Mouse (Mus musculus): ENCODE data around the gene Btn1a1. TPM values are rescaled to one million over a fixed set of nuclear protein-coding genes. Genes with fewer than 3 reads are reported as not detected.

Gene Btn1a1
- polyA plus RNA-seq, 1 experiment from 2014 or later, result not detected

DNA sequence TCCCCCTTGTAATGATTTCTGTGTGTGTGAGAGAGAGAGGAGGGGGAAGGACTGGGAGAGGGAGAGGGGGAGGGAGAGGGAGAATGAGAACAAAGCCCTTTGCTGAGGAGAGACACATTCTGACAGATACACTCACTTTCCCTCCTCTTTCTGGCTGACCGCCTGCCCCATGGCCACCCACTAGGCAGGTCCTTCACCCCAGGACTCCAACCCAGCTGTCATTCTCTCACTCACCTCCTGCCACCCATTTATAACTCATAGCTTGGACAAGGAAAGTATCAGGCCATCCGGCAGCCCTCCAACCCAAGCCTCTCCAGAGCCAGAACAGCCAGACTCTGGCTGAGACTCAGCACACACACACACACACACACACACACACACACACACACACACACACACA is 10.0 kb upstream of the Btn1a1 start:
- no peak overlapping the region for H3K9ac ChIP-seq
- H3K4me2 ChIP-seq (replicated peaks), result no peak overlapping the region
- no peak overlapping the region for H3K27ac ChIP-seq
- no peak for ATAC-seq (ENCODE audit: low FRiP score, low read depth)
- H3K9me3 ChIP-seq, result no peaks in the 10 kb centered on the region
- WGBS, result 12% methylated on average over 1 of the region's 2 CpGs
- no peaks in the 10 kb centered on the region for H3K27me3 ChIP-seq (replicated peaks)
- no peaks in the 10 kb centered on the region for H3K4me1 ChIP-seq
- H3K36me3 ChIP-seq, result no peaks in the 10 kb centered on the region
- H3K4me3 ChIP-seq, result no peak overlapping the region

DNA sequence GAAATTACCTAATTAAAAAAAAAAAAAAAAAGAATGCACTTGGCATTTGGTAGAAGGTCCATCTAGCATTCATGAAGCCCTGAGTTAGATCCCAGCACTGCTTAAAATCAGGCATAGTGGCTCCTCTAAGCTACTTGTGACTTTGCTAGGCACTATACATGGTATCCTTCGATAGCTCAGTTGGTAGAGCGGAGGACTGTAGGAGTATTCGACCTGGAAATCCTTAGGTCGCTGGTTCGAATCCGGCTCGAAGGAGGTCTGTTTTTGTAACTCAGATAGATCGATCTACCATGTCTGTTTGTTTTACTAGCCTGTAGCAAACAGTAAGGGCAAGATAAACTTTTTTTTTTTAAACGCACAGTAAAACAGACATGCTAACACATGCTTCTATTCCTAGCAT is 1.2 kb upstream of the Btn1a1 start:
- Histone ChIP-seq H3K4me1 (peaks cover 16% of the 10 kb centered on the region), H3K36me3 (no peaks in the 10 kb centered on the region), H3K27ac (no peak overlapping the region), H3K4me3 (no peak overlapping the region), H3K4me2 (replicated peaks) (no peak overlapping the region), H3K9me3 (no peaks in the 10 kb centered on the region), H3K9ac (no peak overlapping the region), H3K27me3 (replicated peaks) (0 out of 2 replicates have a peak, but pooled peaks cover 6% of the 10 kb centered on the region)
- WGBS, result under 1% methylated on average over 9 of the region's 9 CpGs
- peak; percentile 22; the same call in 1 of the 2 replicates for ATAC-seq (ENCODE audit: low FRiP score, low read depth)

DNA sequence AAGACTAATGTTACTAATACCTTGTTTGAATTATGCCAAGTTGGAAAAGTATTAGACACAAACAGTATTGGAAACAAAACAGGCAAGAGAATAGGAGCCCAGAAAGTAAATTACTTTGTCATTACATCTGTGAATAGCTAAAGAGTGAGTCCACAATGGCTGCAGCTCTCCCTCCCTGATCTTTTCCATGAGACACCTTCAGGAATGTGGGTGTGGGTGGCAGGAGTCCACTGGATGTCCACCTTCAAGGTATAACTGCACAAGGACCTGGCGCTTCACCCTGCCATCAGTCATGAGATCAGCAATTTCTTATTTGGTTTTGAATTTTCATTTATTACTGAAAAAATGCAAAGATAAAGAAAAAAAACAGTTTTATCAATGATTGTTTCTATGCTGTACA is 605 bp upstream of the Btn1a1 start:
- Histone ChIP-seq H3K4me3 (no peak overlapping the region), H3K27me3 (replicated peaks) (0 out of 2 replicates have a peak, but pooled peaks cover 6% of the 10 kb centered on the region), H3K9ac (no peak overlapping the region), H3K36me3 (no peaks in the 10 kb centered on the region), H3K4me2 (replicated peaks) (peak overlapping the region; percentile 78; the same call in 1 of the 2 replicates), H3K4me1 (peaks cover 16% of the 10 kb centered on the region), H3K9me3 (no peaks in the 10 kb centered on the region), H3K27ac (no peak overlapping the region)
- WGBS, result 62% methylated on average over 1 of the region's 1 CpGs
- ATAC-seq (ENCODE audit: low FRiP score, low read depth), result no peak

DNA sequence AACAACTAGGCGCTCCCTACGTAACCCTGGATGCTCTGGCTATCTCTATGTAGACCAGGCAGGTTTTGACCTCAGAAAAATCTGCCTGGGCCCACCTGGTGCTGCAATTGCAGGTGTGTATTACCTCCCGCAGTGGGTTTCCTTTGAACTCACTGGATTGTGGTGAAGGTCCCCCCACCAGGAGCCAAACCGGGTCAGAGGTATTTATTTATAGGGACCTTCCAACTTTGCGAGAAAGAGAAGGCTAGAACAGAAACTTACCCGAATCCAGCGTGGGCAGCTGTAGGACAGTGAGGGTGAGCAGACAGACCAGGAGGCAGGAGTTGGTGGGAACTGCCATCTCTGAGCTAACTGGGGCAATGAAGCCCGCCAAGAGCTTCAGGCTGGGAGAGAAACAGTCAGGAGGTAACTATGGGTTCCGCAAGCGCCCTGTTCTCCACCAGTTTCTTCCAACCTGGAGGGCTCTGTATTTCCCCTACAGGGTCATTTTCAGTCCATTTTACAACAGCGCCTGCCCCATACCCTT is 797 bp downstream of the Btn1a1 start:
- Histone ChIP-seq H3K9me3 (no peaks in the 10 kb centered on the region), H3K4me3 (peak overlapping the region; percentile 58), H3K36me3 (no peaks in the 10 kb centered on the region), H3K4me1 (peaks cover 16% of the 10 kb centered on the region), H3K27ac (no peak overlapping the region), H3K27me3 (replicated peaks) (0 out of 2 replicates have a peak, but pooled peaks cover 6% of the 10 kb centered on the region), H3K4me2 (replicated peaks) (peak overlapping the region; percentile 78), H3K9ac (peak overlapping the region; percentile 26)
- no peak for ATAC-seq (ENCODE audit: low FRiP score, low read depth)
- 1% methylated on average over 11 of the region's 11 CpGs for WGBS

DNA sequence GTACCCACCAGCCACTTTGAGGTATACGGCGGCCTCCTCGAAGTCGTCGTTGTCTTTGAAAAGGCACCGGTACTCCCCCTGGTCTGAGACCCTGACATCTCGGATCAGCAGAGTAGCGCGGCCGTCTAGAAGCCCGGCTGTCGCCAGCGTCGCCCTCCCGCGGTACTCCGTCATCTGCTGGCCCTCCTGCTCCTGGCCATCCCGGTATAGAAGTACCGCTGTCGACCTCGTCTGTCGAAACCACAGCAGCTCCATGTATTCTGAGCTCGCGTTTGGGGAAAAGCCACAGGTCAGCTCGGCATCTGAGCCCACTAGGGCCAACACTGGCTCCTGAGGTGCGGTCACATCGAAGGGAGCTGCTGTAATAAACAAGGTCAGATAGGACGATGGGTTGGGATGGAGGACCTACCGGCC is 1.5 kb downstream of the Btn1a1 start:
- no peaks in the 10 kb centered on the region for H3K9me3 ChIP-seq
- no peaks in the 10 kb centered on the region for H3K36me3 ChIP-seq

DNA sequence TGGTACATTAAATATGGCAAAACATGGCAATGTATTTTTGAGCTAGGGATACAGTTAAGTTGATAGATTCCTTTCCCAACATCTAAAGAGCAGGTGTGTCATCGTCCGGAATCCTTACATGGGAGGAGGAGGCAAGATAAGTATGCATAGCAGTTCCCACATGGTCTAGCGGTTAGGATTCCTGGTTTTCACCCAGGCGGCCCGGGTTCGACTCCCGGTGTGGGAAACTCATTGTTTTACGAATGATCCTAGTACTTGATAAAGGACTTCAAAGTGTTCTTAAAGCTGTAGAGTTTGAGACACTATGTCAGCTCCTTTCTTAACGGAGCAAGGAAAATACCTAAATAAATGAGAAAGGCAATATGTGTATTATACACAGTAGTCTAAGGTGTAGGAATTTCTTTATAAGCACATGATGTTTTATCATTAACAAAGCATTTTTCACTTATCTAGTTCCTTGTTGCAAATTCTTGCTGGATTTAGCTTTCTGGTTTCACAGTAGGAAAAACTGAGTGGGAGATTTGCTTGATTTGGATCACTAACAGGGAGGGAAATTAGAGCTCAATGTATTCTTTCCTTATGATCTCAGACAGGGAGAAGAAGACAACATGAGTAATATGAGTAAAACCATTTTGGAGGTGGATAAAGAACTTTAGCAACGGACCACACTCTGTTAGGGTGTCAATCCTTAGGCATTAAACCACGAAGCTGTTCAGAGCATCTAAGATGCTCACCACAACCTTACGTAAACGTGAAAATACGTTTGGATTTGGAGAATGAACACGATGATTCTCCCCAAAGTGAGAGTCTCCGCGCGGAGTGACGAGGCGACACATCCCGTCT is 2.1 kb downstream of the Btn1a1 start:
- peak overlapping the region; percentile 78 for H3K4me2 ChIP-seq (replicated peaks)
- H3K27ac ChIP-seq, result no peak overlapping the region
- H3K4me3 ChIP-seq, result peak overlapping the region; percentile 58
- ATAC-seq (ENCODE audit: low FRiP score, low read depth), result peak; percentile 26; the same call in 1 of the 2 replicates
- H3K36me3 ChIP-seq, result no peaks in the 10 kb centered on the region
- WGBS, result under 1% methylated on average over 21 of the region's 21 CpGs
- H3K4me1 ChIP-seq, result peaks cover 16% of the 10 kb centered on the region
- peak overlapping the region; percentile 48 for H3K9ac ChIP-seq
- peaks cover 6% of the 10 kb centered on the region; the same call in 1 of the 2 replicates for H3K27me3 ChIP-seq (replicated peaks)
- H3K9me3 ChIP-seq, result no peaks in the 10 kb centered on the region

More for the DNA sequence above, 1.5 kb downstream of the Btn1a1 start:
- under 1% methylated on average over 29 of the region's 29 CpGs for WGBS
- Histone ChIP-seq H3K4me3 (peak overlapping the region; percentile 58), H3K4me2 (replicated peaks) (peak overlapping the region; percentile 78), H3K4me1 (peaks cover 16% of the 10 kb centered on the region), H3K9ac (peak overlapping the region; percentile 48), H3K27ac (no peak overlapping the region), H3K27me3 (replicated peaks) (0 out of 2 replicates have a peak, but pooled peaks cover 6% of the 10 kb centered on the region)
- ATAC-seq (ENCODE audit: low FRiP score, low read depth), result peak; percentile 52

DNA sequence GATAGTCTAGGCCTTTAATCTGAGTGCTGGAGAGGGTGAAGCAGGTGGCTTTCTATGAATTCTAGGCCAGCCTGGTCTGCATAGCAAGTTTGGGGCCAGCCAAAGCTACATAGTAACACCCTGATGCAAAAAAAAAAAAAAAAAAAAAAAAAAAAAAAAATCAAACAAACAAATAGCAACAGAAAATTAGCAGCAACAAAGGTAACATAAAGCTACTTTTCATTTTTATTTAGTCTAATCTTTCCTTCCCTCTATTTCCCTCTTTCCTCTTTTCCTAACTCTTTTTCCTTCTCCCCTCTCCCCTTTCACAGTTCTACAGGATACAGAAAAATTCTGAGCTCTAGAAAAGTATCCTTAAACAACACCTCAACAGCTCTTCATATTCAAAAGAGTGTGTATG is 3.0 kb downstream of the Btn1a1 start:
- no peak overlapping the region for H3K4me3 ChIP-seq
- no peak overlapping the region for H3K4me2 ChIP-seq (replicated peaks)
- H3K4me1 ChIP-seq, result peaks cover 16% of the 10 kb centered on the region
- H3K9me3 ChIP-seq, result no peaks in the 10 kb centered on the region
- ATAC-seq (ENCODE audit: low FRiP score, low read depth), result no peak
- H3K27ac ChIP-seq, result no peak overlapping the region
- no peaks in the 10 kb centered on the region for H3K36me3 ChIP-seq
- peaks cover 6% of the 10 kb centered on the region; the same call in 1 of the 2 replicates for H3K27me3 ChIP-seq (replicated peaks)
- no peak overlapping the region for H3K9ac ChIP-seq

DNA sequence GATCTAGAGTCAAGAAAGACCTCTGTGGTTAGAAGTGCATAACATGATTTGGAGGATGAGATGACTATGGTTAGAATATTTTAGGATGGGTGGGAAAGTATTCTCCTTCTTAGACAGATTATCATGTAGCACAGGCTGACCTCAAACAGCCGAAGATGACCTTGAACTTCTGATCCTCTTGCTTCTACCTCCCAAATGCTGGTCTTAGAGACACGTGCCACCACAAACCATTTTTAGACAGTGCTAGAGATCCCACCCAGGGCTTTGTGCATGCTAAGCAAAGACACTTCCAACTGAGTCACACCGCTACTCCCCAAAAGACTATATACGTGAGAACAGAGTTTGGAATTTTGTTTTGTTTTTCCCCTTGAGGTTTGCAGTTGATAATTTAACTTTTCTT is 3.6 kb downstream of the Btn1a1 start:
- Histone ChIP-seq H3K9me3 (no peaks in the 10 kb centered on the region), H3K4me2 (replicated peaks) (no peak overlapping the region), H3K9ac (no peak overlapping the region), H3K36me3 (no peaks in the 10 kb centered on the region), H3K4me1 (peaks cover 16% of the 10 kb centered on the region), H3K4me3 (no peak overlapping the region), H3K27me3 (replicated peaks) (peaks cover 6% of the 10 kb centered on the region; the same call in 1 of the 2 replicates), H3K27ac (no peak overlapping the region)
- WGBS, result 84% methylated on average over 4 of the region's 4 CpGs
- no peak for ATAC-seq (ENCODE audit: low FRiP score, low read depth)

DNA sequence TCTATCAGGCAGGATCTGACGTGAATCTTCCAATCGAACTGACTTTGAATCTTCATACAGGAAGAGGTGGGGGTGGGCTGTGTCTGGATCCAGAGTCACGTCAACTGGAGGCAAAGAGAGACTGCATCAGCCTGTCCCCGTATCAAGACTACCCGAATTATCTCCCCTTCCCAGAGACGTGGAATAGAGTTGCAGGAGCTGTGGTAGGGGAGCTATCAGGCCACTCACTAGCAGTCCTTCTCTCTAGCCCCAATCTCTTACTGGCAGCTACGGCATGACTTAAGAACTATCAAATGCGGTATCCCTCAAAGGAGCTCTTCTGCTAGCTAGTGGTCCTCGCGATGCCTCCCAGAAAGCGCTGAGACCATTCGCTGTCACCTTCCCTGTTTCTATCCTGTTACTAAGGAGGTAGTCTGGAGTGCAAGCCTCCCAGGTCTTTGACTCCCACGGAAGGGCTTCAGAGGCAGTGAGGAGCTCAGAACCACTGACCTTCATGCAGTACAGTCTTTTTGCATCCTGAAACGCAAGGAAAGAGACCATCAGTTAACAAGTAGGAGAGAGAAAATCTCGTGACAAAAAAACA is 6.3 kb downstream of the Btn1a1 start:
- peak overlapping the region; percentile 13; the same call in 1 of the 2 replicates for H3K4me2 ChIP-seq (replicated peaks)

DNA sequence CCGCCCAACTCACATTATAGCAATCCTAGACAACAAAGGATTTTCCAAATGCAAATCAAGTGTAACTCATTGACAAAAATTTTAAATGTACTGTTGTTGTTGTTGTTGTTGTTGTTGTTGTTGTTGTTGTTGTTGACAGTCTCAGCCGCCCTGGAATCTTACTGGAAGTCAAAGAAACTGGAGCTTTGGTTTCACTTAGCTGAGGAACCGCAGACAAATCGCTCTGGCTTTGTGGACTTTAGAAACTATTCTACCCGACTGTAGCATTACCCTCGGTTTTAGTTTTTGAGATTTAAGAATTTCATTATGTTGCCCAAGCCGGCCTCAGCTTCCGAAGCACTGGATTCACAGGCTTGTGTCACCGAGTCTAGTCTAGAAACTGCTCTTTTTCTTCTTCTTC is 11.8 kb downstream of the Btn1a1 start:
- Histone ChIP-seq H3K4me1 (peaks cover under 1% of the 10 kb centered on the region; the same call in 1 of the 2 replicates), H3K27ac (no peak overlapping the region), H3K36me3 (no peaks in the 10 kb centered on the region), H3K4me3 (peak overlapping the region; percentile 53), H3K9me3 (no peaks in the 10 kb centered on the region), H3K27me3 (replicated peaks) (no peaks in the 10 kb centered on the region), H3K9ac (peak overlapping the region; percentile 53), H3K4me2 (replicated peaks) (peak overlapping the region; percentile 55)
- no peak for ATAC-seq (ENCODE audit: low FRiP score, low read depth)
- WGBS, result 1% methylated on average over 9 of the region's 9 CpGs

More for the DNA sequence above, 6.3 kb downstream of the Btn1a1 start:
- H3K27ac ChIP-seq, result no peak overlapping the region
- ATAC-seq (ENCODE audit: low FRiP score, low read depth), result no peak
- 20% methylated on average over 15 of the region's 15 CpGs for WGBS
- H3K4me3 ChIP-seq, result no peak overlapping the region
- no peaks in the 10 kb centered on the region for H3K36me3 ChIP-seq
- peaks cover under 1% of the 10 kb centered on the region; the same call in 1 of the 2 replicates for H3K4me1 ChIP-seq
- H3K27me3 ChIP-seq (replicated peaks), result peaks cover under 1% of the 10 kb centered on the region; the same call in 1 of the 2 replicates
- no peak overlapping the region for H3K9ac ChIP-seq
- H3K9me3 ChIP-seq, result no peaks in the 10 kb centered on the region

DNA sequence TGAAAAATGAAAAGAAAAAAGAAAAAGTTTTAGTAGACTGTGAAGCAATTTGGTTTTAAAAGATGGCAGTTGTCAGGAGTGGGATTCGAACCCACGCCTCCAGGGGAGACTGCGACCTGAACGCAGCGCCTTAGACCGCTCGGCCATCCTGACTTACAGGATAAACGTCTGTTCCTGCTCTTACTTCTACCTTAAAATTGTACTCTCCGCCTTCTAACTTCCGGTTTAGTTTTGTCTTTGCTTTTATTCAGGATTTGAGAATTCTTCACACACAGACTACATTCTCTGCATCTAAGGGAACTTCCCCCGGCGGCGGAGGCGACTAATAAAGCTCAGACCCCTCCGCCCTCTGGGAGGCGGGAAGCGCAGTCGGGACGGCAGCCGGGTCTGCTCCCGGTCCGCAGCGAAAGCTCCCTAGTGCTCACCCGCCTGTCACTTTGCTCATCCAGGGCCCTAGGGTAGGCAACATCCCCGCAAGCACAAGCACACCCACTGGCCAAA is 12.3 kb downstream of the Btn1a1 start:
- peak overlapping the region; percentile 53 for H3K4me3 ChIP-seq
- peak; percentile 81 for ATAC-seq (ENCODE audit: low FRiP score, low read depth)
- WGBS, result 1% methylated on average over 25 of the region's 25 CpGs
- H3K27ac ChIP-seq, result peak overlapping the region; percentile 33; the same call in 1 of the 2 replicates
- H3K9ac ChIP-seq, result peak overlapping the region; percentile 53
- no peaks in the 10 kb centered on the region for H3K9me3 ChIP-seq
- peak overlapping the region; percentile 55 for H3K4me2 ChIP-seq (replicated peaks)
- no peaks in the 10 kb centered on the region for H3K27me3 ChIP-seq (replicated peaks)
- peaks cover 3% of the 10 kb centered on the region; the same call in 1 of the 2 replicates for H3K4me1 ChIP-seq
- H3K36me3 ChIP-seq, result no peaks in the 10 kb centered on the region

DNA sequence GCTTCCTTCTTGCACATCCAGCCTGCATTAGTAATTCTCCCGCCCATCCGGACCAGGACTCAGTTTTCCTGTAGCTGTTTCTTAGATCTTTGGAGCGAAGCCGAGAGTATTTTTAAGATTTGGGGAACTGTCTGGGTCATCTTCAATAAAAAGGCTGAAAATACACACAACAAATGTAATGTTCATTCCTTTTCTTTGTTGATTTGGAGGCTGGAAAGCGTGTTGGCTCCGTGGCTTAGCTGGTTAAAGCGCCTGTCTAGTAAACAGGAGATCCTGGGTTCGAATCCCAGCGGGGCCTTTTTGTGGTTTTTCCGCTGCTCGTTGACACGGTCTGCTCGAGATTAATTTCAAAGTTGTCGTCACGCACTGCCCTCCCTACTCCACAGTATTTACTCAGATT is 15.3 kb downstream of the Btn1a1 start:
- H3K27me3 ChIP-seq (replicated peaks), result no peaks in the 10 kb centered on the region
- H3K27ac ChIP-seq, result no peak overlapping the region
- no peaks in the 10 kb centered on the region for H3K36me3 ChIP-seq
- H3K4me2 ChIP-seq (replicated peaks), result peak overlapping the region; percentile 68
- H3K4me3 ChIP-seq, result peak overlapping the region; percentile 47
- peak overlapping the region; percentile 52 for H3K9ac ChIP-seq
- ATAC-seq (ENCODE audit: low FRiP score, low read depth), result no peak
- WGBS, result under 1% methylated on average over 15 of the region's 15 CpGs
- H3K4me1 ChIP-seq, result peaks cover 3% of the 10 kb centered on the region; the same call in 1 of the 2 replicates
- no peaks in the 10 kb centered on the region for H3K9me3 ChIP-seq

All from neural tube, embryonic 12.5 days (tissue).